Mouse (Mus musculus): ENCODE measurements at regions not wholly inside any gene's neighbourhood (a gene's known extent, or its start where the extent isn't known, plus 50 kb on each side); places are given as distances from the start of the nearest gene placed in this dataset.

DNA sequence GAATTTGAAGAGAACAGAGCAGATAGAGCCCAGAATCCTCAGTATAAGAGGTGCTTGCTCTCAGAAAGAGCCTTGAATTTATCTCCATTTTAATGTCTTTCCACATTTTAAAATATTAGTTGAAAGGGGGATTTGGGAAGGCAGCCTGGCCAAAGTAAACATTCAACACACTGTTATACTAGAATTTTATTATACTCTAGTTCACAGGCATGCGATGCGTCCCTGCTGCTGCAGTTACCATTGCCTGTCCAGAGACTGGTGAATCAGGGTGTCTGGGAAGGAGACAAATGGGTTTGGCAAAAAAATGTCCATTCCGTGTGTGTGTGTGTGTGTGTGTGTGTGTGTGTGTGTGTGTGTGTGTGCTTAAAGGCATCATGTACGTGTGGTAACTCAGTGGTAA, 675.1 kb upstream of the Sox9 start:
- H3K4me1 ChIP-seq (replicated peaks; ENCODE audit: control insufficient read depth, insufficient read depth, low read length), result 0 out of 2 replicates have a peak, but pooled peaks cover 2% of the 10 kb centered on the region
- ATAC-seq (ENCODE audit: low read depth), result peak; percentile 69; the same call in 1 of the 2 replicates
- H3K27me3 ChIP-seq (ENCODE audit: control insufficient read depth, insufficient read depth, low read depth, low read length), result no peaks in the 10 kb centered on the region; the same call in 1 of the 2 replicates
- H3K36me3 ChIP-seq (ENCODE audit: control insufficient read depth, insufficient read depth, low read length), result no peaks in the 10 kb centered on the region
- H3K9me3 ChIP-seq (ENCODE audit: control insufficient read depth, low read length), result no peaks in the 10 kb centered on the region
- no peak overlapping the region for H3K27ac ChIP-seq (ENCODE audit: low read length)
- H3K9ac ChIP-seq (ENCODE audit: low read length), result no peak overlapping the region
- no peak overlapping the region for H3K4me3 ChIP-seq (ENCODE audit: low read length)
- WGBS, result 30% methylated on average over 4 of the region's 4 CpGs
- H3K4me2 ChIP-seq (ENCODE audit: low read depth, low read length), result no peak overlapping the region

DNA sequence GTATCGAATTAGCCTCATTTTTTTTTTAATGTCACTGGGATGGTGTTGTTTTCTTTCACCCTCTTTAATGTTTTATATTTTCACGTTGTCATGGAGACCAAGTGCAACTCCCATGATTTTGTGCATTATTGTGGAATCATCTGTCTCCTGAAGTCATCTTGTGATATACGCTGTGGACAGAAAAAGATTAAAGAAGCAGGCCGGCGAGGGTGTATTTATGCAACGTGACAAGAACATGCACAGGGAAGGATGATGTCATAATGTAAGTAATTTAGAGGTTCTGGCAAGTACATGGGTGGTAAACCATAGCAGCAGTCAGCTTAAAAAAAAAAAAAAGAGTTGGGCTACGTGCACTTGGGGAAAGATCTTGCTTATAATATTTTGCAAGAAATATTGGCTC, 674.7 kb upstream of the Sox9 start:
- Histone ChIP-seq H3K36me3 (ENCODE audit: control insufficient read depth, insufficient read depth, low read length) (no peaks in the 10 kb centered on the region), H3K9me3 (ENCODE audit: control insufficient read depth, low read length) (no peaks in the 10 kb centered on the region), H3K4me3 (ENCODE audit: low read length) (no peak overlapping the region), H3K9ac (ENCODE audit: low read length) (no peak overlapping the region), H3K4me1 (replicated peaks; ENCODE audit: control insufficient read depth, insufficient read depth, low read length) (0 out of 2 replicates have a peak, but pooled peaks cover 2% of the 10 kb centered on the region), H3K27ac (ENCODE audit: low read length) (no peak overlapping the region), H3K4me2 (ENCODE audit: low read depth, low read length) (no peak overlapping the region), H3K27me3 (ENCODE audit: control insufficient read depth, insufficient read depth, low read depth, low read length) (no peaks in the 10 kb centered on the region; the same call in 1 of the 2 replicates)
- ATAC-seq (ENCODE audit: low read depth), result peak; percentile 74; the same call in 1 of the 2 replicates
- WGBS, result 40% methylated on average over 7 of the region's 7 CpGs

DNA sequence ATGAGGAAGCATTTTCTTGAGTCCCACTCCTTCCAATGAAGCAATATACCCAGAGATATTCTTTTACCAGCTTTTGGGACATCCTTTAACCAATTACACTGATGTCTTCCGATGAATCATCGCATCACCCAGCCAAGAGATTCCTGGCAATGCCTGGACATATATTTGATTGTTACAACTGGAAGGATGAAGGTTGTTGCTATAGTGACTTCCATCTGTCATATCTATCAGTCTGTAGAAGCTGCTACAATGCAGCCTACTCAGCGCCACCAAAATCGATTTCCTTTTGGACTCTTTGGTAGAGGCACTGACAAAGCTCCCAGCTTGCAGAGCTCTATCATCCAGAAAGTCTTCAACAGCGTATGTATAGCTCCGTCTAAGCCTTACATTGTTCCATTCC, 661.0 kb upstream of the Sox9 start:
- H3K9me3 ChIP-seq (ENCODE audit: control insufficient read depth, low read length), result no peaks in the 10 kb centered on the region
- no peak overlapping the region for H3K9ac ChIP-seq (ENCODE audit: low read length)
- H3K36me3 ChIP-seq (ENCODE audit: control insufficient read depth, insufficient read depth, low read length), result no peaks in the 10 kb centered on the region
- no peak overlapping the region for H3K4me3 ChIP-seq (ENCODE audit: low read length)
- no peaks in the 10 kb centered on the region for H3K27me3 ChIP-seq (ENCODE audit: control insufficient read depth, insufficient read depth, low read depth, low read length)
- peaks cover 2% of the 10 kb centered on the region; the same call in 1 of the 2 replicates for H3K4me1 ChIP-seq (replicated peaks; ENCODE audit: control insufficient read depth, insufficient read depth, low read length)
- H3K27ac ChIP-seq (ENCODE audit: low read length), result no peak overlapping the region
- WGBS, result 91% methylated on average over 6 of the region's 6 CpGs
- ATAC-seq (ENCODE audit: low read depth), result no peak
- no peak overlapping the region for H3K4me2 ChIP-seq (ENCODE audit: low read depth, low read length)

DNA sequence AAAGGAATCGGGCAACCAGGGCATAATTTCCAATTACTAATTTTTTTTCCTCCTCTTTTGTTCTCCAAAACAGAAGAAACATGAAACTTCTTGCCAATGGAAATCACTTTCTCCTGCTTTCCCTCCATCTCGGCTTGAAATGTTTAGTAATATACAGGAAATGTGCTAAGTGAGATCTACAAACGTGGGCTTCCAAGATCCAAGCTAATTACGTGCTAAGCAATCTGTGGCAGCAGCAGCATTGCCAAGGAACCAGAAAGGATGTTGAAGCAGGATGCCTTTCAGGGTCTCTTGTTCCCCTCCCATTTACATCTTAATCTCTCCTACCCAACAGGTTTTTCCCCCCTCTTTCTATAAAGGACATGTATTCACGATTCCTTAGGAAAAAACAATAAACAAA, 660.2 kb upstream of the Sox9 start:
- H3K4me3 ChIP-seq (ENCODE audit: low read length), result no peak overlapping the region
- H3K9me3 ChIP-seq (ENCODE audit: control insufficient read depth, low read length), result no peaks in the 10 kb centered on the region
- no peak for ATAC-seq (ENCODE audit: low read depth)
- H3K4me1 ChIP-seq (replicated peaks; ENCODE audit: control insufficient read depth, insufficient read depth, low read length), result peaks cover 2% of the 10 kb centered on the region; the same call in 1 of the 2 replicates
- WGBS, result 39% methylated on average over 5 of the region's 5 CpGs
- no peak overlapping the region for H3K9ac ChIP-seq (ENCODE audit: low read length)
- no peaks in the 10 kb centered on the region for H3K27me3 ChIP-seq (ENCODE audit: control insufficient read depth, insufficient read depth, low read depth, low read length)
- H3K27ac ChIP-seq (ENCODE audit: low read length), result no peak overlapping the region
- no peaks in the 10 kb centered on the region for H3K36me3 ChIP-seq (ENCODE audit: control insufficient read depth, insufficient read depth, low read length)
- no peak overlapping the region for H3K4me2 ChIP-seq (ENCODE audit: low read depth, low read length)

DNA sequence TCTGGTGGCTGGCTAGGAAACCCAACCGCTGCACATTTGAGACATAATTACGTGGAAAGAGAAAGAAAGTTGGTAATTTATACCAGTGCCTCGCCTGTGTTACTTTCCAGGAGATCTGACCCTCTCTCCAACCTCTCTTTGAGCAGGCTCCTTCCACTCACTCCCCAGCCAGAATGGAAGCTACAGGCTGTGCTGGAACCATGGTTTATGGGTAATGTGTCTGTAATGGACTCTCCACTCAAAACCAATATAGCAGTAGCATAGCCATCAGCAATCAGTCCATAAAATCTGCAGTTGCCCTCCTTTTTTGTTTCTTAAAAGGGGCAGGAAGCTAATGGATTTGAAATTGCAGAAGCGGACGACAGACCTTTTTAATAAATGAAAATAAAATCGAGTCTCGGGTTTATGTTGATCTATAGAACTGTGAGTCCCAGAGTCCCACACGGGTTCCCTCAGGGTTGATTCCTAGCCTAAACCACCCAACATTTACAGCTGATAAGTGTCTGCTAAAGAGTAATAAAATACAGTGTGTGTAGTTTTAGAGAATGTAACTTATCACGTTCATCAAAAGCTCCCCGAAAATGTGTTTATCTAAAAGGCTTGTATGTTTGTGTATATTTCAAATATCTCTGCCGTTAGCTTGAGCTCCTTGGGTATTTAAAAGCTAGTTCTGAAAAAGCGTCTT, 656.6 kb upstream of the Sox9 start:
- H3K27me3 ChIP-seq (ENCODE audit: control insufficient read depth, insufficient read depth, low read depth, low read length), result no peaks in the 10 kb centered on the region
- H3K36me3 ChIP-seq (ENCODE audit: control insufficient read depth, insufficient read depth, low read length), result no peaks in the 10 kb centered on the region
- H3K27ac ChIP-seq (ENCODE audit: low read length), result peak overlapping the region; percentile 24; the same call in 1 of the 2 replicates
- H3K9ac ChIP-seq (ENCODE audit: low read length), result no peak overlapping the region
- no peak overlapping the region for H3K4me3 ChIP-seq (ENCODE audit: low read length)
- no peaks in the 10 kb centered on the region for H3K9me3 ChIP-seq (ENCODE audit: control insufficient read depth, low read length)
- 48% methylated on average over 12 of the region's 12 CpGs for WGBS
- ATAC-seq (ENCODE audit: low read depth), result peak; percentile 45; the same call in 1 of the 2 replicates
- H3K4me1 ChIP-seq (replicated peaks; ENCODE audit: control insufficient read depth, insufficient read depth, low read length), result peaks cover 2% of the 10 kb centered on the region; the same call in 1 of the 2 replicates
- 0 out of 2 replicates have a peak overlapping the region, but pooled peaks have one; percentile 13 for H3K4me2 ChIP-seq (ENCODE audit: low read depth, low read length)

DNA sequence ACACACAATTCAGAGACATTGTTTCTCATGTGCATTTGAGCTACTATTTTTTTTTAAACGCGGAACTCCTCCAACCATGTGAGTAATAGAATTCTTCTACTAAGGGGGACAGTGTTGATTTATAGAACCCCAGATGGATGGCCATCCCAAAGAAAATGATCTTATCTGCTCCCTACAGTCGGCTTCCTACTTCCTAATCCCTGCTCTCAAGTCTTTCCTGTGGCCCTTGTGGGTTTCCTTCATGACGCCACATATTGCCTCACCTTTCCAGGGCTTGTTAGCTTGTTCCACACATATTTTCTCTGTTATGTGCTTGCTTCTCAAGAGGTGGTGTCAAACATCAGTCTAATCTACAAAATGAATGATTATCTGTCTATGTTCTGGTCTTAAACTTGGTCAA, 651.9 kb upstream of the Sox9 start:
- H3K9me3 ChIP-seq (ENCODE audit: control insufficient read depth, low read length), result no peaks in the 10 kb centered on the region
- no peak overlapping the region for H3K4me3 ChIP-seq (ENCODE audit: low read length)
- ATAC-seq (ENCODE audit: low read depth), result no peak
- H3K27ac ChIP-seq (ENCODE audit: low read length), result no peak overlapping the region
- H3K27me3 ChIP-seq (ENCODE audit: control insufficient read depth, insufficient read depth, low read depth, low read length), result no peaks in the 10 kb centered on the region
- H3K4me1 ChIP-seq (replicated peaks; ENCODE audit: control insufficient read depth, insufficient read depth, low read length), result no peaks in the 10 kb centered on the region; the same call in 1 of the 2 replicates
- WGBS, result 58% methylated on average over 4 of the region's 4 CpGs
- no peak overlapping the region for H3K9ac ChIP-seq (ENCODE audit: low read length)
- no peaks in the 10 kb centered on the region for H3K36me3 ChIP-seq (ENCODE audit: control insufficient read depth, insufficient read depth, low read length)
- H3K4me2 ChIP-seq (ENCODE audit: low read depth, low read length), result no peak overlapping the region

DNA sequence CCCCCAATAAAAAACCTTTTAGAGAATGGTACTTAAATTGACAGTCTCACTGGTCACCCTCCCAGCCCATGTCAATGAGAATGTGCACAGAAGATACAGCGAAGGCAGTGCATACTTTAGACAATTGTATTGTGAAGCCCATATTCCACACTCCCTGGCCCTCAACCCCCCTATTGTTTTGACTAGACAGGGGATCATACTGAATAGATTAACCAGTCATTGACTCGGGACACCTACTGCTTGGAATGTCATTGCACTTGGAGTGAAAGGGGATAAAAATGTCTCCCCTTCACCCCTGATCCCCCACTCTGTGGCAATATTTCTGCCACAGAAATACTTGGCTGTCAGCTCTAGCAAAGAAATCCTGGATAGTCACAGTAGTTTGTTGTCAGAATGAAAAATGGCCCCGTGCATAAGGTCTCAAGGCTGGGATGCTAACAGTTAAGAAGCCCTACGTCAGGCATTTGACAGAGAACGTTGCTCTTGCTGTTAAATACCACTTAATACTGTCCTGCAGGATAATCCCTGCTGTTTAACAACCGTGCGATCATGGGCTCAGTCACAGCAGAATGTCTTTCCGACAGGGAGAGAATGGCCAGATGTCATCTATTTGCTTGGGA, 644.5 kb upstream of the Sox9 start:
- H3K9ac ChIP-seq (ENCODE audit: low read length), result no peak overlapping the region
- no peaks in the 10 kb centered on the region for H3K27me3 ChIP-seq (ENCODE audit: control insufficient read depth, insufficient read depth, low read depth, low read length)
- 33% methylated on average over 8 of the region's 8 CpGs for WGBS
- H3K36me3 ChIP-seq (ENCODE audit: control insufficient read depth, insufficient read depth, low read length), result no peaks in the 10 kb centered on the region
- H3K4me2 ChIP-seq (ENCODE audit: low read depth, low read length), result no peak overlapping the region
- no peak overlapping the region for H3K4me3 ChIP-seq (ENCODE audit: low read length)
- no peak for ATAC-seq (ENCODE audit: low read depth)
- H3K4me1 ChIP-seq (replicated peaks; ENCODE audit: control insufficient read depth, insufficient read depth, low read length), result no peaks in the 10 kb centered on the region
- H3K27ac ChIP-seq (ENCODE audit: low read length), result no peak overlapping the region
- H3K9me3 ChIP-seq (ENCODE audit: control insufficient read depth, low read length), result no peaks in the 10 kb centered on the region

DNA sequence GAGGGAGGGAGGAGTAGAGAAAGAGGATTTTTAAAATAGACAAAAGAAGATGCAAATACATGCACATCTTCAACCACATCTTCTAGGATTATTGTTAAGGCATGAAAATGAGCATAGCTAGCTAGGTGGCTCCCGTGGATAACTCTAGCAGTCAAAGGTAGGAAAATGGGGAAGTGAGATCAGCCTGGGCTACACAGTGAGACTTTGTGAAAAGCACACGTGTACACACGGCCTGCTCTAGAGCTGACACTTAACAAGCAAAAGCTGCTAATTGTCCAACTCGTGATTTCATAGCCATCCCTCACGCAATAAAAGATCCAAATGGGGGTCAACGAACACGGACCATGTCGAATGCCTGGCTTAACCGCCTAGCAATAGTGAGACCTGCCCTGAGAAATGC, 642.0 kb upstream of the Sox9 start:
- H3K27me3 ChIP-seq (ENCODE audit: control insufficient read depth, insufficient read depth, low read depth, low read length), result no peaks in the 10 kb centered on the region
- H3K4me2 ChIP-seq (ENCODE audit: low read depth, low read length), result no peak overlapping the region
- no peaks in the 10 kb centered on the region for H3K4me1 ChIP-seq (replicated peaks; ENCODE audit: control insufficient read depth, insufficient read depth, low read length)
- WGBS, result 84% methylated on average over 9 of the region's 9 CpGs
- H3K9me3 ChIP-seq (ENCODE audit: control insufficient read depth, low read length), result no peaks in the 10 kb centered on the region
- H3K36me3 ChIP-seq (ENCODE audit: control insufficient read depth, insufficient read depth, low read length), result no peaks in the 10 kb centered on the region
- ATAC-seq (ENCODE audit: low read depth), result no peak
- no peak overlapping the region for H3K4me3 ChIP-seq (ENCODE audit: low read length)
- H3K9ac ChIP-seq (ENCODE audit: low read length), result no peak overlapping the region
- H3K27ac ChIP-seq (ENCODE audit: low read length), result no peak overlapping the region

DNA sequence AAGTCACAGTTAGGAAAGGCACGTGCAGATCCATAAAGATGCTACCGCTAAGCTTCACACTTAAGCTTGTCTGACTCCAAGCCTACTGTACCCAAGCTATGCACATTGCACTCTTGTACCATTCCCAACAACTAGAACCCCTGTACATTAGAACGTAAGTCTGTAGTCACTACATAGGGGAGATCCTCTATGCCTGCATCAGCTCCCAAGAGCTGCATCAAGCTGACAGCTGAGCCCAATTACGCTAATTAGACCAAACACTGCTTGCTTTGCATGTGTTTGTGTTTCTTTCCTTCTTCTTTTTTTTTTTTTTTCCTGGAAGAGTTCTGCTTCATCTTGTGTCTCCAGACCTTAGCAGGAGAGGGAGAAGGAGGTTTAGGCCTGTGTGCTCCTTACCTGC, 641.5 kb upstream of the Sox9 start:
- H3K9me3 ChIP-seq (ENCODE audit: control insufficient read depth, low read length), result no peaks in the 10 kb centered on the region
- no peak overlapping the region for H3K4me2 ChIP-seq (ENCODE audit: low read depth, low read length)
- ATAC-seq (ENCODE audit: low read depth), result no peak
- no peaks in the 10 kb centered on the region for H3K27me3 ChIP-seq (ENCODE audit: control insufficient read depth, insufficient read depth, low read depth, low read length)
- no peaks in the 10 kb centered on the region for H3K4me1 ChIP-seq (replicated peaks; ENCODE audit: control insufficient read depth, insufficient read depth, low read length)
- H3K4me3 ChIP-seq (ENCODE audit: low read length), result no peak overlapping the region
- WGBS, result 91% methylated on average over 4 of the region's 4 CpGs
- no peak overlapping the region for H3K9ac ChIP-seq (ENCODE audit: low read length)
- no peak overlapping the region for H3K27ac ChIP-seq (ENCODE audit: low read length)
- H3K36me3 ChIP-seq (ENCODE audit: control insufficient read depth, insufficient read depth, low read length), result no peaks in the 10 kb centered on the region
